Mouse (Mus musculus): ENCODE results near the gene Ift46.

Ift46 gene

GRCm38 (mm10) chr9:44810316-44810715, 42.6 kb downstream of the Ift46 start:
- no peak for DNase-seq

- DNase-seq, result no peak
Measured at GRCm38 (mm10) chr9:44814179-44814578, 46.5 kb downstream of the Ift46 start.

- DNase-seq, result no peak
Measured at GRCm38 (mm10) chr9:44817522-44817921, 49.8 kb downstream of the Ift46 start.

GRCm38 (mm10) chr9:44819920-44820827, 52.5 kb downstream of the Ift46 start:
- no peak for DNase-seq

- no peak for DNase-seq
Measured at GRCm38 (mm10) chr9:44826660-44827059, 59.0 kb downstream of the Ift46 start.

DNA sequence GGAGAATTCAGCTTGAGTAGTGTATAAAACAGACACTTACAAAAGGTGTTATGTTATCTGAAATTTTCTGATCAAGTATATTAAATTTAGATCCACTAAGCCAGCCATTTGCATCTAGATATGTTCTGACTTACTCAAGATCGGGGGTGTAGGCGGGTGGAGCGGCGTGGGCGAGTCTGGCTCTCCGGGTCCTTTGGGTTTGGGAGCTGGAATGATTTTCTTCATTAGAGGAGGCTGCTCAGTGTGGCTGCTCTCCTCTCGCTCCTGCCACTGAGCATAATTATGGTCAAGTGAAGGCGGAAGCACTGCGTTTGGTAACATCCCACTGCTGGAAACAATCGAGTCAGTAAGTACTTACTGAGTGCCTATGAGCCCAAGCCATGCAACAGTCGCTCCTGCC, 61.2 kb downstream of the Ift46 start:
- no peak for DNase-seq

DNA sequence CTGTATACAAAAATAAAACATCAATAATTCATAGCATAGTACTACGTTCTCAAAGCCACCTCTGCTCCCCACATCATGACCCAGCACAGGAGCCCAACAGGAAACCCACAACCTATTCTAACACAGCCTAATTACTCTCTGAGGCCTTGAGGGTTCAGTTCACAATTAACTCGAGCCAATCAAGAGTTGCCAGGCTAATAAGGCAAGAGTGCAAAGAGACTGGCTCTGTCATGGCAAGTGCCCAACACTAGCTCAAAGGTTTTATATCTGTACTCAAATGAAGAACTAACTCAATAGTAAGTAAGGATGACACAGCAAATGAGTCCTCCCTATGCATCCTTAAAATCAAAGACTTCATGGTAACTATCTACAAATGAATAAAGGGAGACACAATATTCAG, 62.8 kb downstream of the Ift46 start:
- no peak for DNase-seq

- no peak for DNase-seq
Measured at GRCm38 (mm10) chr9:44832356-44832755, 64.6 kb downstream of the Ift46 start.

GRCm38 (mm10) chr9:44836439-44836838, 68.7 kb downstream of the Ift46 start:
- DNase-seq, result peak; percentile 91

DNA sequence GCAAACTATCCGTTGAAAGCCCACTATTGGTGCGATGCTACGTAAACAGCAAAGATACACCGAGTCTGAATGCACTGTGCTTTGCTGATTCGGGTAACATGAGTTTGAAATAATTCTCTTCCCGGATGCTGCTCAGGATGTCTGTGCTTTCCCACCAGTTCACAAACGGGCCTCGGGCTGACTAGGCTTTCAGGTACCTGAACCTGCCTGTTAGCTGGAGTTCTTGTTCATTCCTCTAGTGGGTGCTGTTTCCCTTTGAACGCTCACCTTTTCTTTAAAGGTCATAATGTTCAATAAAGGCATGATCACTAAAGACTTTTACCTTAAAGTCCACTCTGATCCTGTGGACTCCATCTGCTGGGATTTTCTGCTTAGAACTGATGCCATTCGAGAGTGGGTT, 73.5 kb downstream of the Ift46 start:
- peak; percentile 45 for DNase-seq
